Mouse (Mus musculus) splenic B cell, adult 2 months (primary cell): ENCODE data around the gene Tfb1m.

ENCODE experiments used
- DNase-seq: peaks from one replicate; pipeline ENCODE4 v3.0.0-alpha.2; 2011; ENCODE audit warnings: low read depth, low spot score
- H3K27me3 ChIP-seq: 2 replicates; pipeline ENCODE4 v1.6.1; 2012; ENCODE audit warnings: mild to moderate bottlenecking, low read length, moderate library complexity, mixed read lengths; ENCODE audit not compliant: control insufficient read depth, poor library complexity, insufficient read depth, severe bottlenecking
- H3K36me3 ChIP-seq: 2 replicates; pipeline ENCODE4 v1.6.1; 2012; ENCODE audit warnings: mild to moderate bottlenecking, low read length, moderate library complexity, mixed read lengths; ENCODE audit not compliant: control insufficient read depth, poor library complexity, insufficient read depth, severe bottlenecking

Tfb1m gene

DNA sequence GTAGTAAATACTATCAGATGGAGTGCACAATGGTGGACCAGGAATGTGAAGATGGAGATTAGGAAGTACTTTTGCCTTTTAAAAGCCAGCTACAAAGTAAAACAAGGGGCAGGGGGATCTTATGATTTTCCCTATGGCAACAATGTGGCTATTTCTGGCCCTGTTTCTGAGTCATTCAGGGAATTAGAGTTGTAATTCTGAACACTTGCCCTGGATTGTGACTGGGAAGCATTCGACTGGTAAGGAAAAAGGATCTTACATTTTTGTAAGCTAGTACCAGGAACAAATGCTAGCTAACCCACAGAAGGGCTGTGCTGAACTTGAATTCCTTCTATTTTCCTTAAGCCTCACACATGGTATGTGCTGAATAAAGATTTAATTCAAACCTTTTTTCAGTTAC is 25.9 kb downstream of the Tfb1m start:
- no peaks in the 10 kb centered on the region for H3K27me3 ChIP-seq
- DNase-seq, result no peak
- 0 out of 2 replicates have a peak, but pooled peaks cover 4% of the 10 kb centered on the region for H3K36me3 ChIP-seq

DNA sequence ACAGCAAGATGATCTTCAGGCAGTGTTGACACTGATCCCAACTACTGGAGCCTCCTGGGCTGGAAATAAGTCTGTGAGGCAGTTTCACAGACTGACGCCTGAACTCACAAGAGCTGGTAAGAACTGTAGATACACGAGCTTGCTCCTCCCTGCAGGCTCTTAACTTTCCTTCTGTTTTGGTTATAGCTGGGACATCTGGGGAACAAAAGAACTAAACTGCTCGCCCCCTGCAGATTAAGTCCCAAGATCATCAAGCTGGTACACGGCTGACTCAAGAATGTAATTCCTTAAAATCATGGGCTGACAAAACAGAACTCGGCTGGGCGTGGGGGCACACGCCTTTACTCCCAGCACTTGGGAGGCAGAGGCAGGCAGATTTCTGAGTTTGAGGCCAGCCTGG is 27.0 kb downstream of the Tfb1m start:
- Histone ChIP-seq H3K36me3 (0 out of 2 replicates have a peak, but pooled peaks cover 4% of the 10 kb centered on the region), H3K27me3 (no peaks in the 10 kb centered on the region)
- no peak for DNase-seq

DNA sequence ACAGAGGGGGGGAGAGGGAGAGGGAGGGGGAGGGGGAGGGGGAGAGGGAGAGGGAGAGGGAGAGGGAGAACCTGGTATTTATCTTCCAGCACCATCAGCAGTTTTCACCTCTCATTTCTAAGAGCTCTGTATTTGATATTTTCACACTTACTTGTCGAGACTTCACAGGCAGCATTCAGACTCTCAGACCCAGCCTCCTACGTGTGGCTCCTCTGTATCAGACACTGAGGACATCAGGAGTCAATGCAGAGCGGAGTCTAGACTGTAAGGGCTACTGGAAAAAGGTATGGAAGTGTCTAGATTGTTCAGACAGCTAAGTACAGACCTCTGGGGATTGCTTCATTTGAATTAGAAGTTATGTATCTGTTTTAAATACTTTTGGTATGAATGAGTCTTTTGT is 28.1 kb downstream of the Tfb1m start:
- no peaks in the 10 kb centered on the region for H3K36me3 ChIP-seq
- no peak for DNase-seq

DNA sequence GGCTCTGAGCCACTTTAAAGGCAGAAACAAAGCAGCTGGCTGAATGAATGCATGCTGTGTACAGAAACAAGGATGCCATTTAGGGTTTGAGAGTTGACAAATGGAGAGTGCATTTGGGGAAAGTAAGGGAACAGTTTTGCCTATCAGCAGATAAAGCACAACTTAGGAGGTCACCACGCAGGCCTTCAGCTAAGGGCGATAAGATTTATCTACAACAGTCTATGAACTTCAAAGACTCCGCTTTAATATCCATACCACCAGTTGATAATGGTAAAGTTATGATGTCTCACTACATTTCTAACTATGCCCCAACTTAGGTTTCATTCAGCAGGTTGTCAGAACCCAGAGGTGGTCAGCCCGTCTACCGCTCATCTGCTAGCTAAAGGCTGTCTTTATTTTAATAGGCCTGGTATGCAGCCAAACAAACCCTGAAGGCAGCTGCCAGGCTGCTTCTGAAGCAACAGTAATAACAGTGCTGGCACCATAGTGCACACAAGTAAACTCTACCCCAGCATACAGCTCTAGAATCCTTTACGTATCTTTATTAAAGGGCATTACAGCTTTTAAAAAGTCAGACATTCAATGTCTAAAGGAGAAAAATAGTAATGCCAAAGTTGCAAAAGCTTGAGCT is 29.6 kb downstream of the Tfb1m start:
- H3K27me3 ChIP-seq, result no peaks in the 10 kb centered on the region
- no peaks in the 10 kb centered on the region for H3K36me3 ChIP-seq
- DNase-seq, result no peak

More for the DNA sequence above, 28.1 kb downstream of the Tfb1m start:
- no peaks in the 10 kb centered on the region for H3K27me3 ChIP-seq

DNA sequence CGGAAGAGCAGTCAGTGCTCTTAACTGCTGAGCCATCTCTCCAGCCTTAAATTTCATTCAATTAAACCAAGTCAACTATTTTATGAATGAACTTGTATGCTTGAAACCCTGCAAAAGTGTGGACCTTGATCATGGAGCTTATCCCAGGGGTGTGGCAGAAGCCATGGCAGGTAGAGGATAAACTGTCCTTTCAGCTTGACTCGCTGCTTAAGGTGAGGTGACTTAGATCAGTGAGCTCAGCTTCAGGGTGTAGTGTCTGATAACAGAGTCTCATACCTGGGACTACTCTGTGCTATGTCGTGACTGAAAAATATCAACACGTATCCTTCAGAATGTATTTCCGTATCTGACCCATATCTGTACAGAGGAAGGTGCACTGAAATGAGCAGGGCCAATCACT is 37.2 kb downstream of the Tfb1m start:
- no peak for DNase-seq
- Histone ChIP-seq H3K36me3 (0 out of 2 replicates have a peak, but pooled peaks cover 2% of the 10 kb centered on the region), H3K27me3 (no peaks in the 10 kb centered on the region)

DNA sequence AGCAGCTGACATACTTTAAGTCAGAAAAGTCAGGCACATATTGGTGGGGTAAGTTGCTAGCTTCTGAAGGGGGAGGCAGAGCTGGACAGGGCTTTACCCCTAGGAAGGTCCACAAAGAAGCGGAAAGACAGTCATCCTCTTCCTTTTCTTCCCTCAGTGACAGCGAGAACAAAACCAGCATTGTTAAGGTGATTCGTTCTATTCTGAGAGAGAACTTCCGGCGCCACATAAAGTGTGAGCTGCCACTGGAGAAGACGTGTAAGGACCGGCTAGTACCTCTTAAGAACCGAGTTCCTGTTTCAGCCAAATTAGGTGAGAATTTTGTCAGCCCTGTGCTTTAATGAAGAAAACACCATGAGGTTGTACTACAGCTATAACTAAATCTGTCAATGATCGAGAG is 41.2 kb downstream of the Tfb1m start:
- Histone ChIP-seq H3K36me3 (0 out of 2 replicates have a peak, but pooled peaks cover 2% of the 10 kb centered on the region), H3K27me3 (no peaks in the 10 kb centered on the region)
- DNase-seq, result no peak

DNA sequence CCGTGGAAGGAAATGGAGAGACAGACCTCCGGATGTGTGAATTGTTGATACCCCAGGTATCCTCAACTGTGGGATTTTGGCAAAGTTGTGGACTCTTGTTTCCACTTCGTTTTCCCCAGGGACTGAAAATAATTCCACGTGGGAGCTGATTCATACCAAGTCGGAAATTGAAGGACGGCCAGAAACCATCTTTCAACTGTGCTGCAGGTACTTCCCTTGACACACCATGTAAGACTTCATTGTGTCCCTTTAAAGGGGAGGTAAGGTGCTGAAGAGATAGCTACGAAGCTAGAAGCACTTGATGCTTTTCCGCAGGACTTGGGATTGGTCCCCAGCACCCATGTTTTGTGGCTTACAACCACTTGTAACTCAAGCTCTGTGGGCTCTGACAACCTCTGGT is 41.7 kb downstream of the Tfb1m start:
- H3K36me3 ChIP-seq, result 0 out of 2 replicates have a peak, but pooled peaks cover 2% of the 10 kb centered on the region
- DNase-seq, result no peak
- no peaks in the 10 kb centered on the region for H3K27me3 ChIP-seq

DNA sequence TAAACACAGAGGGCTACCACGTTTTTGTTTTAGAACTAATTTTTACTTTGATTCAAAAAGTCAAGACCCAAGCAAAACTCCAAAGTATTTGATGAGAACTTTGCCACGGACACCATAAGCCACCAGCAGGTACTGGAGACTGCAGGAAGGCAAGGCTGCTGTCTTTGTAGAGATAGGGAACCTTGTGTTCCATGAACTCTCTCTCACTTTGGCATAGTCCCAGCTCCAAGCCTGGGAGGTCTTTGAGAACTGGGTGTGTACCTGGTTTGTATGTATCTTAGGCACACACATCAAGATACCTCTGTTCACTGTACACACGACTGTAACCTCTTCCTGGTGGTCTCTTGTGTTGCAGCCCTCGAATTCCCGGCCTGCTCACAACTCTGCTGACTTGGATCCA is 43.3 kb downstream of the Tfb1m start:
- Histone ChIP-seq H3K36me3 (no peaks in the 10 kb centered on the region), H3K27me3 (no peaks in the 10 kb centered on the region)
- no peak for DNase-seq

DNA sequence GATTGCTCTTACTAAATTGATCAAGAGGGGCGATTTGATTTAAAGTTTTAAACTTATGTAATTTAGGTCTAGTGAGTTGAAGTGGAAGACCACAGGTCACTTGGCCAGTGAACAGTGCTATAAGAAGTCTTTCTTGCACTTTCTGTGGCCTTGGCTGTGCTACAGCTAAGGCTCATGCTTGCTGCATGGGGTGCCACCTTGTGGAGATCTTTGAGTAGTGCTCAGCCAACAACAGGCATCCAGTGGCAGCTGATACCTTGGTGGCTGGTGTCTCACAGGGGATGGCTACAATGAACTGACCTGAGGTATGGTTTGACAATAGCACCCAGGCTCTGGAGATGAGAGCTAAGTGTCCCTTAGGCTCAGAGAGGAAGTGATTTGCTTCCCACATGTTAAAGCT is 47.7 kb downstream of the Tfb1m start:
- H3K36me3 ChIP-seq, result no peaks in the 10 kb centered on the region
- no peaks in the 10 kb centered on the region for H3K27me3 ChIP-seq
- DNase-seq, result peak; percentile 64

DNA sequence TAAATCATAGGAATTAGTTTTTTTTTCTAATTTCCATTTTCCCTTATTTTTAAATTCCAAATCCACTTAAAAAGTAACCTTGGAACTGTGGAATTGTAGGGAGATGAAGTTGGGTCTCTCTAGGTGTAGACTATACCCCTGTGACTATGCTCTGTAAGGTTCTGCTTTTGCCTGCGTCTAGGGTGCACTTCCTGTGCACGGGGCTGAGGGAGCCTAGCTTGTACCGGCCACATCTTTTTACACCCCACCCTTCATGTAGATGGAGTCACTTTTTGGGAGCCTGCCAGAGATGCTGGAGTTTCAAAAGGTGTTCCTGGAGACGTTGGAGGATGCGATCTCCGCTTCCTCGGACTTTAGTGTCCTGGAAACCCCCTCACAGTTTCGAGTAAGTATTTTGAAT is 51.1 kb downstream of the Tfb1m start:
- DNase-seq, result no peak
- no peaks in the 10 kb centered on the region for H3K36me3 ChIP-seq
- no peaks in the 10 kb centered on the region for H3K27me3 ChIP-seq

DNA sequence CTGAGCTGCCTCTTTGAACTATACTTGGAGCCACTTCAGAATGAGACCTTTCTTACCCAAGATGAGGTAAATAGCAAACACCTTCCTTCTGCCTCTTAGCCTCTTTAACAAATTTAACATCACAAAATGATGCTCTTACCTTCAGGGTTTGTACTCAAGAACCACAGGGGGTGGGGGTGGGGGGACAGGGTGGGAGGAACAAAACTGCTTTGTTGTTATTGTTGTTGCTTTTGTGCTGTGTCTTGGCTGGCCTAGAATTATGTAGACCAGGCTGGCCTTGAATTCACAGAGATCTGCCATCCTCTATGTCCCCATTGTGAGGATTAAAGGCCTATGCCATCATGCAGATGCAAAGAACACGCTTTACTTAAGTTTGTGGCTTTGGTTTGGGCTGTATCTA is 51.9 kb downstream of the Tfb1m start:
- DNase-seq, result no peak
- Histone ChIP-seq H3K36me3 (no peaks in the 10 kb centered on the region), H3K27me3 (no peaks in the 10 kb centered on the region)

DNA sequence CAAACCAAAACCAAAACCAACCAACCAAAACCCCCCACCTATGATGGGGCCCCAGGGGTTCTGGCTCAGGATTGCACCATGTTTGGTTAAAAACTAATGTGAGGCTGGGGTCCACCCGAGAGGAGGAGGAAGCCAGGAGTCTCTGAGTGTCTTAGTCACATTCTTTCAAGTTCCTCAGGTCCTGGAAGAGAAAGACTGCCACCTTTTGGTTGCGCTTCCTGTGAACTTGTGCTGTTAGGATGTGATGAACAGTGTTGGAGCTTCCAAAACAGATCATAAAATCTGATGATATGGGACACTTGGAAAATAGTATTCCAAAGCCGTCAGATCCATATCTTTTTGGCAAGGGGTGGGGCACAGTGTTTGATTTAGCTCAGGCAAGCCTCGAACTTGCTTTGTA is 56.6 kb downstream of the Tfb1m start:
- no peaks in the 10 kb centered on the region for H3K36me3 ChIP-seq
- no peaks in the 10 kb centered on the region for H3K27me3 ChIP-seq
- no peak for DNase-seq

DNA sequence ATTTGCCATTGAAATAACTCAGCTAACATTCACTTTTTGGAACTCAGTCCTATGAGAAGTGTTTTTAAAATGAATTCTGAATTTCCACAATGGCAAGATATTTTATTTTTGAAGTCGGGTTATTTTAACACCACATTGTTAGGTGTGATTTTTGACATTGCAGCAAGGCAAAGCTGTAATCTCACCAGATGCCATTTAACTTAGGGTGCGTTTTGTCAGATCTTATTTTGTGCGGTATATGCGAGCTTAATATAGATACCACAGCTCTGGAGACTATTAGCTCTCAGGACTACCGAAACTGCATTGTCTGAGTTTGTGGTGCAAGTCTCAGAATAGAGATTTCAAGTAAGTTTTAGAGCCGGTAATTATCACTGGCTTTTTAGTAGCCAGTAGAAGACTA is 57.5 kb downstream of the Tfb1m start:
- Histone ChIP-seq H3K36me3 (no peaks in the 10 kb centered on the region), H3K27me3 (no peaks in the 10 kb centered on the region)
- no peak for DNase-seq

DNA sequence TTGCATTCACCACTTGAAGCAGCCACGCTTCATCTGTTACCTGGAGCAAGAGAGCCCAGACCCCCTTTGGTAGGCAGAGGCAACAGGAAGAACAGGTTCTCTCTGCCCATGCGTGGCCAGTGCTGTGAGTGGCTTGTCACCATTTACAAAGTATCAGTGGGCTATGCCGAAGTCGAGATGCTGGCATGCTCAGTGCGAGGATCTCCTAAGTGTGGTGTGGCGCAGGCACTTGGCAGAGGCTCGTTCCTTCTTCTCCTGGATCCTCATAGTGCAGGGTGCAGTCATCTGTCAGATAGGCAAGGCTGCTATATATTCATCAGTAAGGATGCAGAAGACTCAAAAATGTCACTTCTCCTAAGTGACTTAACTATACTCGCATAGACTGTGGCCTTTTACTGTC is 58.1 kb downstream of the Tfb1m start:
- Histone ChIP-seq H3K36me3 (no peaks in the 10 kb centered on the region), H3K27me3 (no peaks in the 10 kb centered on the region)
- DNase-seq, result no peak

DNA sequence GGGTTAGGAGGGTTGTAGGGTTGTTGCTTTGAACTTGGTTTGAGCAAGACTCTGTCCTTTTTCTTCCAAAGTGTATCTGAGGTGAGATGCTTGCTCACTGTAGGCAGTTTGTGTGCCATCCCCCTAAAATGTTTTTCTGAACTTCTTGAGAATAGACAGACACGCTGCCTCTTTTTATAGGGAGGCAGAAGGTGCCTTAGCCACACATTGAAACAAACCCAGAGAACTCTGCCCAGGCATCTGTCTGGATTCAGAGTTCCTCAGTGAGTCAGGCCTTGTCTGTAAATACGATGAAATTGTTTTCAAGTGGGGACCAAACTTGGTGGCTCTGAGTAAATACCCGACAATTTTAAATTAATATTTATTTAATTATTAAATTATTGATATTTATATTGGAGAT is 59.0 kb downstream of the Tfb1m start:
- DNase-seq, result no peak
- Histone ChIP-seq H3K36me3 (no peaks in the 10 kb centered on the region), H3K27me3 (no peaks in the 10 kb centered on the region)

DNA sequence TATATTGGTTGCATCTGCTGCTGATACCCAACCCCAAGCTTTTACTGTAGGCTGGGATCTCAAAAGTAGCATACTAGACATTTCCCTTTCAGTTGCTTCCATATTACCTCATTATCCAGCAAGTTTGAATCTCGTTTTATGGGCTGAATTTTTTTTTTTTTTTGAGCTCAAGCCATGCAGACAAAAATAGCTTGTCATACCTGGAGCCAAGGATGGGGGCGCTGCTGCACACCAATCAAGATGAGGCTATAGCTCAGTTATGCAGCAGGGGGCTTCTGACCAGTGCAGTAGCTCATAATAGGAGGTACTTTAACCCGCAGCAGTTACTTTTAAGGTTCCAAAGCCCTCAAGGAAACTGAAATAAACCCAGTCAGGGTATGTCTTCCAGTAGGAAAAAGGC is 59.5 kb downstream of the Tfb1m start:
- DNase-seq, result peak; percentile 32
- Histone ChIP-seq H3K27me3 (no peaks in the 10 kb centered on the region), H3K36me3 (no peaks in the 10 kb centered on the region)
